Mouse (Mus musculus): Measurements from ENCODE around the gene Klra10. TPM values are rescaled to one million over a fixed set of nuclear protein-coding genes. Genes with fewer than 3 reads are reported as not detected.
"Not testable (repeated sequence)": the region's sequence is repeated elsewhere in the genome, so short reads cannot be mapped to it uniquely, and the experiment has no call there.

Klra10 gene
- not detected in 2 replicates for polyA plus RNA-seq (2015; fragmentation: Nextera tagmentation; extraction: Ambion mirVana)

DNA sequence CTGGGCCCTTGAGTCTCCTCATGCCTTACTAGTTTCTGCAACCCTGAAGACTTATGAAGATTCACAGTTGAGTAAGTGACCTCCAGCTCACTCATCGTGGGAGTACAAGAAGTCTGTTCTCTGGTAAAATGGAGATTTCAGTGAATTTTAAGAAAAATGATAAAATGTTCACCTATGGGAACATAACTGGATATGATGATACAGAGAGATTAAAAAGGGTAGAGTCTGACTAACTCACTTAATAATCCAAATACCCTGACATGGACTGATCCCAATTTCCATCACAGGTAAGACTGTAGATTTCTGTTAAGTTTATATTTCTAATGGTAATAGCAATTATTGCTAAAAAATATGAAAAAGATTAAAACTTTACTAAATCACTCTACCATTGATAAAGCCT is at the start of gene Klra10:
Gene Klra10, minus strand, starts transcription at position 101 of the 400 bp plus-strand sequence.
- WGBS = 89% methylated on average over 1 of the region's 1 CpGs
- H3K36me3 ChIP-seq; H3K9ac ChIP-seq (replicated peaks); H3K27ac ChIP-seq (replicated peaks); H3K4me3 ChIP-seq; H3K4me2 ChIP-seq (replicated peaks); H3K4me1 ChIP-seq; H3K9me3 ChIP-seq; ATAC-seq (replicated peaks); H3K27me3 ChIP-seq: not testable (repeated sequence)

DNA sequence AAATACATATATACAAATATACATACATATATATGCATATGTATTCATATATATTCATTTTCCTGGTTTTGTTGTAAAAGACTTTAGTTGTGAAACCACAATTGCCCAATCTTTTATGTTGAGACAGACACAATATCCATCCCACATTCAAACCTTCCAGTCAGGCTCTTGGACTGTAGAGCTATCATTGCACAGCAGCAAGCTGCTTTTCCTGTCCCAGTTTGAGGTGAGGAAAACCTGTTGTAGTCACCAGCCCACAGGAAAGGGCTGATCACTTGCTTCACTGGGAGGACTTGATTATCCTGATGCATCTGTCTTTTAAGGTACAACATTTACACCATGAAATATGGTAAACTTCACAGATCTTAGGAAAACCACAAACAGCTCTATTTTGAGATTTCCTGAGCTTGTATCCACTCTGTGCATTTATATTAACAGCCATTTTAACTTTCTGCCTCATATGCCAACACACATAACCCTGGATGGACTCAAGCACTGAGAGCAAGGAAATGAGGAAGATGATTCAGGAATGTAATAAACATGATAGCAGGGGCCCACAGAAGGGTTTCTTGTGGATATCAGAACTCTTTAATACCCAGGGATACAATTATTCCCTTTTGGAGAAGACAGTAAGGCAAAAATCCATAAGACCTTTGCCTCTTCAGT is 6.4 kb upstream of the Klra10 start:
- Histone ChIP-seq H3K27ac (replicated peaks) (no peak overlapping the region), H3K9ac (replicated peaks) (no peak overlapping the region), H3K4me2 (replicated peaks) (no peak overlapping the region), H3K36me3 (no peaks in the 10 kb centered on the region), H3K4me1 (no peaks in the 10 kb centered on the region), H3K9me3 (peaks cover 8% of the 10 kb centered on the region; the same call in 1 of the 2 replicates), H3K27me3 (no peaks in the 10 kb centered on the region), H3K4me3 (no peak overlapping the region)
- ATAC-seq (replicated peaks) = no peak

DNA sequence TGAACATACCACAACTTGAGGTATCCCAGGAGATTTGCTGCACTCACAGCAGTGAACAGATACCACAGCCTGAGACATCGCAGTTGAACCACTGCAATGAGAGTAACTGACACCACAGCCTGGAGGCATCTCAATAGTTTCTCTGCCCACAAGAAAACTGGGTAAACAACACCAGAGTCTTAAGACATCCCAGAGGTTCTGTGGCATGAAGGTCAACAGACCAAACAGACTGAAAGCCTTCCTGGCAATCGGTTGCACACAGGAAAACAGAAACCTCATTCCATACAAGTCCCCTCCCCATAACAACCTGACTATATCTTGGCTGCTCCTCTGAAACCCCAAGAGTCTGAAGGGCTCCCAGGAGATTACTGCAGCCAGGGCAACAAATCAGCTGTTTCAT is 26.4 kb downstream of the Klra10 start:
- Histone ChIP-seq H3K27me3 (no peaks in the 10 kb centered on the region), H3K36me3 (no peaks in the 10 kb centered on the region), H3K9me3 (peaks cover 18% of the 10 kb centered on the region; the same call in 1 of the 2 replicates), H3K4me2 (replicated peaks) (no peak overlapping the region), H3K27ac (replicated peaks) (no peak overlapping the region), H3K9ac (replicated peaks) (no peak overlapping the region), H3K4me1 (no peaks in the 10 kb centered on the region), H3K4me3 (no peak overlapping the region)
- 93% methylated on average over 2 of the region's 2 CpGs for WGBS
- ATAC-seq (replicated peaks) = no peak

DNA sequence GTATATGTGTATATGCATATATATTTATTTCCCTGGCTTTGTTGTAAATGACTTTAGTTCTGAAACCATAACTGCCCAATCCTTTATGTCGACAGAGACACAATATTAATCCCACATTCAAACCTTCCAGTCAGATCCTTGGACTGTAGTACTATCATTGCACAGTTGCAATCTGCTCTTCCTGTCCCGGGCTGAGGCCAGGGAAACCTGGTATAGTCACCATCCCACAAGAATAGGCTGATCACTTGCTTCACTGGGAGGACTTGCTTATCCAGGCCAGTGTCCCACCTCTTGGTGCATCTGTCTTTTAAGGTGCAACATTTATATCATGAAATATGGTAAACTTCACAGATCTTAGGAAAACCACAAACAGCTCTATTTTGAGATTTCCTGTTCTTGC is 44.2 kb downstream of the Klra10 start:
- Histone ChIP-seq H3K9me3 (no peaks in the 10 kb centered on the region), H3K4me1 (no peaks in the 10 kb centered on the region), H3K36me3 (no peaks in the 10 kb centered on the region), H3K4me3 (no peak overlapping the region), H3K4me2 (replicated peaks) (no peak overlapping the region), H3K27ac (replicated peaks) (no peak overlapping the region), H3K9ac (replicated peaks) (no peak overlapping the region), H3K27me3 (no peaks in the 10 kb centered on the region)
- ATAC-seq (replicated peaks) = no peak
- whole genome bisulfite sequencing = 70% methylated on average over 2 of the region's 2 CpGs

DNA sequence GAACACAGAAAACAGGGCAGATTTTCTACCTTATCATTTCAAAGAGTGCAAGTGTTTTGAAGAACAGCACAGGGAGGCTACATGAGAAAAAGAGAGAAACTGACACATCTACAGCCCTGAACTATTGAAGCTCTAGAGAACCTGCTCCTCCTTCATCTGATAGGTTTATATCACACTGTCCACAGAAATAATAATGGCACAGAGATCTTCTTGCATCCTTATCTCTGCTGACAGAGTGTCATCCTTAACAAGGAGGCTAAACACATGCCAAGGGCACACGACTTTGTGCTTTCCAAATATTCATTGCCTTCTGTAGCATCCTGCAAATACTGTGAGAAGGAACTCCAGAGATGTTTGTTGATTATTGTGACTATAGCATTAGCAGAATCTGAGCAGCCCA is 45.1 kb downstream of the Klra10 start:
- ATAC-seq (replicated peaks) = no peak

DNA sequence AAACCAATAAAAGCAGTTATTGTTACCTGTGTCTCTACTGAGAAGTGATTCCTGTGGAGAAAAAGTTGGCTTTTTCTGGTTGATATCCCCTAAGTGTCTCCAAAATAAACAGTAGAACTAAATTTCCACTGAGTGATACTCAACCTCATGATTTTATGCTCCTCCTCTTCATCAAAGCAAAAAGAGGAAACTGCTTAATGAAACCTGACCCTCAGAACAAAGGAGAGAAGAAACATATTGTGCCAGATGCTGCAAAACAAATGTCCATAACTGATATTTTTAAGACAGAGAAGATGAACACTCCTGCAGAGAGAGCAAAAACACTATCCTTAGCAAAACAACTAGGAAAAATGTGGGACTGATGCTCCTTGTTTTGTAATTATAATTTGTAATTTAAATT is 48.5 kb downstream of the Klra10 start, which contains the start of gene Klra7:
Gene Klra7, minus strand, starts transcription at position 101 of the 400 bp plus-strand sequence.
- H3K4me2 ChIP-seq (replicated peaks) = no peak within 1 kb of the TSS
- no peaks in the 10 kb centered on the region for H3K4me1 ChIP-seq
- H3K36me3 ChIP-seq = no peaks in the 10 kb centered on the region
- ATAC-seq (replicated peaks) = no peak
- no peak within 1 kb of the TSS for H3K9ac ChIP-seq (replicated peaks)
- H3K4me3 ChIP-seq = no peak within 1 kb of the TSS
- H3K9me3 ChIP-seq = peaks cover 10% of the 10 kb centered on the region; the same call in 1 of the 2 replicates
- H3K27ac ChIP-seq (replicated peaks) = no peak within 1 kb of the TSS
- no peaks in the 10 kb centered on the region for H3K27me3 ChIP-seq

More for the DNA sequence above, 45.1 kb downstream of the Klra10 start:
- Histone ChIP-seq H3K4me2 (replicated peaks) (no peak overlapping the region), H3K36me3 (no peaks in the 10 kb centered on the region), H3K27ac (replicated peaks) (no peak overlapping the region), H3K27me3 (no peaks in the 10 kb centered on the region), H3K4me3 (no peak overlapping the region), H3K9me3 (peaks cover 3% of the 10 kb centered on the region; the same call in 1 of the 2 replicates), H3K9ac (replicated peaks) (no peak overlapping the region), H3K4me1 (no peaks in the 10 kb centered on the region)
- 45% methylated on average over 1 of the region's 1 CpGs for WGBS

Other genes with a start within 250 kb of the Klra10 start
- not detected in 2 replicates for gene Klra4, start 214.7 kb downstream of the Klra10 start, polyA plus RNA-seq (2015; fragmentation: Nextera tagmentation; extraction: Ambion mirVana)
- gene Klra8, start 152.0 kb downstream of the Klra10 start, polyA plus RNA-seq (2015; fragmentation: Nextera tagmentation; extraction: Ambion mirVana) = not detected in 2 replicates
- gene Klra9, start 88.8 kb downstream of the Klra10 start, polyA plus RNA-seq (2015; fragmentation: Nextera tagmentation; extraction: Ambion mirVana) = not detected in 2 replicates
- gene Klra7, start 48.6 kb downstream of the Klra10 start, polyA plus RNA-seq (2015; fragmentation: Nextera tagmentation; extraction: Ambion mirVana) = not detected in 2 replicates
- gene Klra3, start 55.6 kb upstream of the Klra10 start, polyA plus RNA-seq (2015; fragmentation: Nextera tagmentation; extraction: Ambion mirVana) = not detected in 2 replicates
- gene Klra1, start 104.9 kb upstream of the Klra10 start, polyA plus RNA-seq (2015; fragmentation: Nextera tagmentation; extraction: Ambion mirVana) = not detected in 2 replicates

Data from forebrain, embryonic 15.5 days (tissue).